ENCODE assay signal across 19 mouse cellular contexts in the genomic region with DNA sequence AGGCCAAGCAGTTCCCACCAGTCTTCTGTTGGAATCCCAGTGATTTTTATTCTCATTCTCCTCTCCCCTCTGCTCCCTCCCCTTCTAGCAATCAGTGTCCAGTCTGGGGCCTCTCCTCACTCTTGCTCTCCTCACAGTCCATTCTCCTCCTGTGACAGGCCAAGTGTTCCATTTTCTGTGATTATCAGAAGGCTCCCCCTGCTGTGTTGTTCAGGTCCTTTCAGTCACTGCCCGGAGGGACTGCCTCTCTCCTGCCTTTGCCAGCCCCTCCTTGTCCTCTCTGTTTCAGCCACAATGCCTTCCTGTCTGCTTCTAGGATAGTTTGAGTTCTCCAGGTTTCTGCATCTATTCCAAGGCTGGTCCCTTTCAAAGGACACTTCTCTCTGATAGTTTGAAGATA. TPM values are rescaled to one million over a fixed set of nuclear protein-coding genes. Genes with fewer than 3 reads are reported as not detected.
DNase-seq lines count a peak whose midpoint lies in the region; ATAC-seq and TF ChIP-seq lines count a peak whose summit lies in the region.
"Had no signal": no experiment of that assay in that cellular context is flagged by ENCODE, and none has a peak within 500 bp of the region (broad histone marks: within the 10 kb centered on the region; RNA-seq: fewer than 3 reads in every experiment).

No protein-coding gene starts in this region.

- H3K9ac ChIP-seq in intestine, postnatal 0 days (ENCODE audit: low read depth, low read length) = no peak overlapping the region
- H3K9ac ChIP-seq in intestine, embryonic 16.5 days (ENCODE audit: low read depth, low read length) = no peak overlapping the region
- H3K9ac ChIP-seq in midbrain, embryonic 13.5 days (replicated peaks) = no peak overlapping the region
- H3K9ac ChIP-seq: liver, embryonic 13.5 days had no signal

- no peaks in the 10 kb centered on the region for H3K9me3 ChIP-seq in intestine, postnatal 0 days (ENCODE audit: control insufficient read depth)
- H3K9me3 ChIP-seq in intestine, embryonic 16.5 days (ENCODE audit: control insufficient read depth, low read length) = no peaks in the 10 kb centered on the region
- no peaks in the 10 kb centered on the region for H3K9me3 ChIP-seq in midbrain, embryonic 13.5 days
- H3K9me3 ChIP-seq: liver, embryonic 13.5 days; midbrain, embryonic 10.5 days had no signal

- TF ChIP-seq POLR2A in spleen, adult 2 months (IDR thresholded peaks at IDR 0.05; ENCODE audit: low read depth, low read length) = no peak

- no peaks in the 10 kb centered on the region for H3K4me1 ChIP-seq in intestine, postnatal 0 days (replicated peaks; ENCODE audit: control insufficient read depth, insufficient read depth, low read length)
- no peaks in the 10 kb centered on the region for H3K4me1 ChIP-seq in intestine, embryonic 16.5 days (ENCODE audit: control insufficient read depth, insufficient read depth, low read length)
- no peaks in the 10 kb centered on the region for H3K4me1 ChIP-seq in spleen, adult 2 months (ENCODE audit: control insufficient read depth, insufficient read depth, insufficient read length)
- no peaks in the 10 kb centered on the region for H3K4me1 ChIP-seq in midbrain, embryonic 13.5 days (replicated peaks)
- H3K4me1 ChIP-seq: liver, embryonic 13.5 days; midbrain, embryonic 10.5 days had no signal

- 29% methylated on average over 1 of the region's 1 CpGs for WGBS in intestine, postnatal 0 days
- 22% methylated on average over 1 of the region's 1 CpGs for WGBS in intestine, embryonic 16.5 days
- 3% methylated on average over 1 of the region's 1 CpGs for WGBS in spleen, adult 2 months
- 18% methylated on average over 1 of the region's 1 CpGs for WGBS in midbrain, embryonic 13.5 days

- ATAC-seq in intestine, postnatal 0 days = no peak
- no peak for ATAC-seq in intestine, embryonic 16.5 days
- ATAC-seq in granulocyte monocyte progenitor cell, adult 5-6 weeks (replicated peaks; ENCODE audit: poor library complexity, severe bottlenecking) = peak; percentile 56
- no peak for ATAC-seq in midbrain, embryonic 13.5 days
- ATAC-seq: inflammation-experienced regulatory T-cells, adult 6 months had no signal

- no peak for DNase-seq in spleen, adult 2 months (ENCODE audit: low read depth in 1 of 2, low spot score in 2 of 2)
- DNase-seq in spleen, postnatal 36 days (ENCODE audit: low spot score in 2 of 2) = no peak
- no peak for DNase-seq in frontal cortex, postnatal 25 days (ENCODE audit: low spot score in 2 of 2)
- DNase-seq: cerebellum, adult 11 months; gastrocnemius, postnatal 14 days; kidney, postnatal 25 days; liver, embryonic 13.5 days; right cerebral cortex, adult 18-20 months had no signal

- H3K4me3 ChIP-seq in intestine, postnatal 0 days (ENCODE audit: low read depth, low read length) = no peak overlapping the region
- H3K4me3 ChIP-seq in intestine, embryonic 16.5 days (ENCODE audit: low read length) = no peak overlapping the region
- no peak overlapping the region for H3K4me3 ChIP-seq in spleen, adult 2 months (ENCODE audit: extremely low read depth, insufficient read depth, insufficient read length)
- no peak overlapping the region for H3K4me3 ChIP-seq in midbrain, embryonic 13.5 days (replicated peaks)
- H3K4me3 ChIP-seq: liver, embryonic 13.5 days; midbrain, embryonic 10.5 days had no signal

- H3K27ac ChIP-seq in intestine, postnatal 0 days (ENCODE audit: low read depth, low read length) = no peak overlapping the region
- no peak overlapping the region for H3K27ac ChIP-seq in intestine, embryonic 16.5 days (ENCODE audit: low read length)
- no peak overlapping the region for H3K27ac ChIP-seq in spleen, adult 2 months (ENCODE audit: insufficient read depth, low read length)
- no peak overlapping the region for H3K27ac ChIP-seq in midbrain, embryonic 13.5 days
- H3K27ac ChIP-seq: liver, embryonic 13.5 days; midbrain, embryonic 10.5 days had no signal

- no peak overlapping the region for H3K4me2 ChIP-seq in intestine, postnatal 0 days (replicated peaks; ENCODE audit: low read depth)
- H3K4me2 ChIP-seq in intestine, embryonic 16.5 days (ENCODE audit: low read depth, low read length) = no peak overlapping the region
- no peak overlapping the region for H3K4me2 ChIP-seq in midbrain, embryonic 13.5 days (replicated peaks)
- H3K4me2 ChIP-seq: liver, embryonic 13.5 days had no signal

- no peaks in the 10 kb centered on the region for H3K27me3 ChIP-seq in intestine, postnatal 0 days (replicated peaks; ENCODE audit: control insufficient read depth, insufficient read depth, low read length)
- no peaks in the 10 kb centered on the region for H3K27me3 ChIP-seq in intestine, embryonic 16.5 days (replicated peaks; ENCODE audit: control insufficient read depth, insufficient read depth, low read length)
- no peaks in the 10 kb centered on the region for H3K27me3 ChIP-seq in spleen, adult 2 months (ENCODE audit: control insufficient read depth, insufficient read depth, low read length)
- H3K27me3 ChIP-seq in midbrain, embryonic 13.5 days = no peaks in the 10 kb centered on the region
- H3K27me3 ChIP-seq: liver, embryonic 13.5 days had no signal

- peak; percentile 35; the same call in 1 of the 2 replicates for TF ChIP-seq CTCF in intestine, postnatal 0 days (IDR thresholded peaks at IDR 0.05; ENCODE audit: low read depth)
- peak; percentile 7; the same call in 1 of the 2 replicates for TF ChIP-seq CTCF in spleen, adult 2 months (IDR thresholded peaks at IDR 0.05; ENCODE audit: extremely low read depth, insufficient read depth, insufficient read length, insufficient replicate concordance)

- H3K36me3 ChIP-seq in intestine, postnatal 0 days (ENCODE audit: control insufficient read depth, insufficient read depth) = no peaks in the 10 kb centered on the region
- no peaks in the 10 kb centered on the region for H3K36me3 ChIP-seq in intestine, embryonic 16.5 days (ENCODE audit: control insufficient read depth, insufficient read depth, low read length)
- no peaks in the 10 kb centered on the region for H3K36me3 ChIP-seq in spleen, adult 2 months (ENCODE audit: control insufficient read depth, insufficient read depth, low read length)
- H3K36me3 ChIP-seq in midbrain, embryonic 13.5 days = no peaks in the 10 kb centered on the region
- H3K36me3 ChIP-seq: liver, embryonic 13.5 days; midbrain, embryonic 10.5 days had no signal

RNA-seq across cellular contexts. Expression of a gene that starts 33.5 kb away (rescaled TPM):
- 0.21 and 0.22 TPM in 2 replicates for polyA plus RNA-seq in intestine, postnatal 0 days (2015; fragmentation: Nextera tagmentation; extraction: Ambion mirVana)
- 0.18 and 0.21 TPM in 2 replicates for polyA plus RNA-seq in intestine, embryonic 16.5 days (2015; fragmentation: Nextera tagmentation; extraction: Ambion mirVana)
- 2.5 and 3.2 TPM in 2 replicates for polyA plus RNA-seq in spleen, adult 2 months (2012; rRNA removed)
- total RNA-seq in granulocyte monocyte progenitor cell, adult 5-6 weeks (2014; fragmentation: Nextera tagmentation) = 0.28 TPM in 1 of 2 replicates, not detected in the other
- 0.05 and 0.56 TPM in 2 replicates for total RNA-seq in granulocyte monocyte progenitor cell, adult 5-6 weeks (2017)
- 0.08 and 0.11 TPM in 2 replicates for polyA plus RNA-seq in midbrain, embryonic 13.5 days (2015; fragmentation: Nextera tagmentation; extraction: Ambion mirVana)
- total RNA-seq: gastrocnemius, postnatal 14 days had no signal

RNA-seq across cellular contexts. Expression of a gene that starts 35.8 kb away (rescaled TPM):
- not detected in 2 replicates for polyA plus RNA-seq in intestine, postnatal 0 days (2015; fragmentation: Nextera tagmentation; extraction: Ambion mirVana)
- polyA plus RNA-seq in intestine, embryonic 16.5 days (2015; fragmentation: Nextera tagmentation; extraction: Ambion mirVana) = not detected in 2 replicates
- polyA plus RNA-seq in spleen, adult 2 months (2012; rRNA removed) = not detected in 2 replicates
- total RNA-seq in granulocyte monocyte progenitor cell, adult 5-6 weeks (2014; fragmentation: Nextera tagmentation) = not detected in 2 replicates
- total RNA-seq in granulocyte monocyte progenitor cell, adult 5-6 weeks (2017) = not detected in 2 replicates
- polyA plus RNA-seq in midbrain, embryonic 13.5 days (2015; fragmentation: Nextera tagmentation; extraction: Ambion mirVana) = not detected in 2 replicates
- total RNA-seq: adrenal gland, adult 18-20 months; gastrocnemius, postnatal 14 days; left cerebral cortex, adult 18-20 months had no signal
- polyA plus RNA-seq: heart, embryonic 16.5 days; liver, embryonic 13.5 days; midbrain, embryonic 10.5 days; neural tube, embryonic 11.5 days; urinary bladder, adult 2 months had no signal

RNA-seq across cellular contexts. Expression of a gene that starts 51.5 kb away (rescaled TPM):
- 40.6 and 43.0 TPM in 2 replicates for polyA plus RNA-seq in intestine, postnatal 0 days (2015; fragmentation: Nextera tagmentation; extraction: Ambion mirVana)
- 50.8 and 52.0 TPM in 2 replicates for polyA plus RNA-seq in intestine, embryonic 16.5 days (2015; fragmentation: Nextera tagmentation; extraction: Ambion mirVana)
- polyA plus RNA-seq in spleen, adult 2 months (2012; rRNA removed) = 14.7 and 21.0 TPM in 2 replicates
- total RNA-seq in granulocyte monocyte progenitor cell, adult 5-6 weeks (2014; fragmentation: Nextera tagmentation) = 26.5 and 58.6 TPM in 2 replicates
- total RNA-seq in granulocyte monocyte progenitor cell, adult 5-6 weeks (2017) = 16.6 and 17.4 TPM in 2 replicates
- polyA plus RNA-seq in midbrain, embryonic 13.5 days (2015; fragmentation: Nextera tagmentation; extraction: Ambion mirVana) = 81.3 and 83.7 TPM in 2 replicates
